Mouse (Mus musculus) activated CD4-positive, CD25-positive, alpha-beta regulatory T cell (primary cell): ENCODE data around the gene Nfxl1. TPM values are rescaled to one million over a fixed set of nuclear protein-coding genes. Genes with fewer than 3 reads are reported as not detected.

Experiments
- polyA plus RNA-seq, 2 experiments: library from polyadenylated mRNA; unstranded; fragments of 100-300 nt; shearing (Covaris generic); gene quantifications; one replicate each; pipeline ENCODE4 v1.2.1; 2017

Gene Nfxl1
- 1 to 10 TPM; 5.9 to 6.9 TPM for polyA plus RNA-seq

DNA sequence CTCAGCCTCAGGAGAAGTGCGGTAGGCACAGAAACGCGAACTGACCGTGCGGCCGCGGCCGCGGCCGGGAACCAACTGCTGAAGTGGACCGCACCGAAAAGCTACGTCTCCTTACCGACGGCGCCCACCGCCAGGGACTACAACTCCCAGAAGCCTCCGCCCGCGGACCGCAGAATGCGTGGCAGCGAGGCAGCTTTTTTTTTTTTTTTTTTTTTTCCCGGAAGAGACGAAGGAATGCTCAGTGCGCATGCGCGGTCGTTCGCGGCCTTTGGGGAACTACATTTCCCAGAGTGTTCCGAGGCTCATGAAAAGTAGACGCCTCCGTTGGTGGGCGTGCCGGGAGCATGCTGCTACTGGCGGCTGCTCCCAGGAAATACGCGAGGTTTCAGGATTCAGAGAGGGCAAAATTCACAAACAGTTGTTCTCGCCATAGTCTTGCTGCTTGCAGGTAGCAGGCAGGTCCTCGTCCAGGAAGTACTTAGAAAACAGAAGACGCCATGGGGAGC lies at the start of gene Nfxl1:
TSS of gene Nfxl1 (minus strand) at position 141 of the 506 bp plus-strand sequence.

DNA sequence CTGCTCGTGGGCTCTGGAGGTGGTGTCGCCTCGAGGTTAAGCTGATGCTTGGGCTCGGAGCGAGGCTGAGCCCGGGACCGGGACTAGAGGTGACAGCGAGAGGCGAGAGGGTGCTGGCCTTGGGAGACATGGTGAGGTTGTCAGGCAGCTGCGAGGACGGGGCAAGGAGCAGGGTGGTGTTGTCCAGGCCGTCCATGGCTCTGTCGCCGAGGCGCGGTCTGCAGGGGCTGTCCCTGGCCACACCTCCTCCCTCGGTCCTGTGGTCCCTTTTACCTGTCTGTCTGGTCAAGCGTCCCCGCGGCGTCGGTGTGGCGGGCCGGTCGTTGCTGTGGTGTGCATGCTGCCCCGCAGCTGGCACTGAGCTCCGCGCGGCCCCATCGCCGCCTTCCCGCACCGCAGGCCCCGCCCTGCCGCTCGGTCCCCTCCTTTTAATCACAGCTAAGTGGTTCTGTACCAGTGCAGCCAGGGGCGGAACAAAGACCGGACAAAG lies 27.8 kb upstream of the Nfxl1 start, which contains the start of gene Gm5868:
TSS of gene Gm5868 (minus strand) at position 360 of the 490 bp plus-strand sequence.

DNA sequence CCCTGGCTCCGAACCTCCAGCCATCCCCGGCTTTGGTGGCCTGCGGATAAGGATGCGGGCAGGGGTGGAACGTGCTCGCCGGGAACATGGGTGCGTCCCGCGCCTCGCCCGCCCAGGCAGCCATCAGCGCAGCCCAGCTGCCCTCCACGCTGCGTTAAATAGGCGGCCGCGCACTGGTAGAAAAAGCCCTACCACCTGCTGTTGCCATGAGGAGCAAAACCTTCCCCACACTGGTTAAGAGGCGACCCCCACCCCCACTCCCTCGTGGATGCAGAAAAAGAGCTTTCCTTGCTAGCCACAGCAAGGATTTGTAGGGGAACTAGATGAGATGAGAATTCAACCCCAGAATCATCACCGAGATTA lies 21.5 kb upstream of the Nfxl1 start, which contains the start of gene Zar1:
TSS of gene Zar1 (minus strand) at position 285 of the 363 bp plus-strand sequence.

DNA sequence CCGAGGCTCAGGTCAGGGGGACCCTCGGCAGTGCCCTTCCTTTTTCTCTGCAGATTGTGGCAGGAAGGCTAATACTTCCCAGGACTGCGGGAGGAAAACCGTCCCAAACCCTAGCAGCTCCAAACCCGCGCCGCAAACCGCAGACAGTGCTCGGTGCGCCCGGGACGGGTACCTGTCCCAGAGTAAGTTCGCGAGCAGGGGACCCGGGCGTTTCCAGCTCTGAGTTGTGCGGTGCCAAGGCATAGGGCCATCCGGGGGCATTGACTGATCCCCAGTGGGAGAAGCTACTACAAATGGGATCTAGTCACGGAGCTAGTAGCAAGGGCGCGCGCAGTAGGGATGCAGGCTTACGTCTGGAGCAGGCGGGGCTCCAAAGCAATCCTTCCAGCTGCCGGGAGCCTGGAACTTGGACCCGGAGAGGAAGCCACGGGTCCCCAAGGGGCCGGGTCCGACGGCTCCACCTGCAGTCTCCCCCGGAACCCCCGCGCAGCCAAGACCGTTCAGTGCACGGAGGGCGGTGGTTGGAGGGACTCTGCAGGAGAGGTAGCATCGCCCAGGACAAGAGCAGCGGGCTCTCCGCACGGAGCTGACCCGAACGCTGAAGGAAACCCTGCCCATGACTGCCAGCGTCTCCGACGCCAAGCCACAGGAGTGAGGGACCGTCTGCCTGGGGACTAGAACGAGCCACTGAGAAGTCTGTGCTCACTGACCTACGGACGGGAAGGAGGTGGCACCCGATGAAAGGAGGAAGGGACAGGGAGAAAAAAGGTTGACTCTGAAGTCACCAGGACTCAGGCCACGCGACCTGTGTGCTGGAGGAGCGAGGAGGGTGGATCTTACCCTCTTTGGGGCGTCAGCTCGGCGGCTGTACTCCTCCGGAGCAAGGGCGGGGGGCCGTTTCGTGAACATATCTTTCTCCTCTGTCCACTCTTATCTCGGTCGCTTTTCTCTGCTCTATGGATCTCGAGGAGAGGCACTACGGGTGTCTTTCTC lies 55.7 kb downstream of the Nfxl1 start, which contains the start of gene Corin:
TSS of gene Corin (minus strand) at position 943 of the 993 bp plus-strand sequence.

Other genes with a start within 250 kb of the Nfxl1 start
- under 1 TPM; 0.20 to 0.22 TPM for gene Corin, start 55.2 kb downstream of the Nfxl1 start, polyA plus RNA-seq
- gene Zar1, start 21.6 kb upstream of the Nfxl1 start, polyA plus RNA-seq = not detected
- not detected for gene Gm5868, start 27.9 kb upstream of the Nfxl1 start, polyA plus RNA-seq
- 1 to 10 TPM in 1 of 2 experiments, under 1 TPM in 1; 0.79 to 2.0 TPM for gene Cnga1, start 84.6 kb upstream of the Nfxl1 start, polyA plus RNA-seq
- gene Nipal1, start 88.1 kb upstream of the Nfxl1 start, polyA plus RNA-seq = 10 to 100 TPM; 22.6 to 37.3 TPM
- 100 to 1,000 TPM in 1 of 2 experiments, 10 to 100 TPM in 1; 68.0 to 103 TPM for gene Txk, start 193.1 kb upstream of the Nfxl1 start, polyA plus RNA-seq